Mouse (Mus musculus) heart, adult 2 months (tissue): Measurements from ENCODE around the gene Tpst1. TPM values are rescaled to one million over a fixed set of nuclear protein-coding genes. Genes with fewer than 3 reads are reported as not detected.
A peak's percentile ranks its signal among the peaks of the same experiment; 100 is the strongest.

ENCODE experiments used
- DNase-seq, 2 experiments: peaks; one replicate each; pipeline ENCODE4 v3.0.0; 2021
- H3K27ac ChIP-seq: fragments of 200-600 bp; 2 replicates; pipeline ENCODE4 v1.8.1; 2022
- H3K27me3 ChIP-seq: fragments of 200-500 bp; 2 replicates; pipeline ENCODE4 v1.6.1; 2012; ENCODE audit warnings: mild to moderate bottlenecking, low read length, inconsistent platforms, mixed read lengths; ENCODE audit not compliant: control insufficient read depth, insufficient read depth
- H3K36me3 ChIP-seq: fragments of 200-500 bp; 2 replicates; pipeline ENCODE4 v1.6.1; 2012; ENCODE audit warnings: low read length, inconsistent platforms; ENCODE audit not compliant: control insufficient read depth, insufficient read depth
- H3K4me1 ChIP-seq: fragments of 200-500 bp; 2 replicates; pipeline ENCODE4 v1.6.1; 2011; ENCODE audit warnings: low read length; ENCODE audit not compliant: control insufficient read depth, insufficient read depth
- H3K4me3 ChIP-seq: fragments of 200-600 bp; 2 replicates; pipeline ENCODE4 v1.8.1; 2022
- H3K79me2 ChIP-seq: fragments of 200-500 bp; replicated peaks from 2 replicates; pipeline ENCODE4 v1.6.1; 2012; ENCODE audit warnings: mild to moderate bottlenecking, inconsistent platforms, low read length, moderate library complexity, mixed read lengths; ENCODE audit not compliant: control insufficient read depth, insufficient read depth
- H3K9ac ChIP-seq: fragments of 200-500 bp; 2 replicates; pipeline ENCODE4 v1.6.1; 2012; ENCODE audit warnings: low read depth, mild to moderate bottlenecking, control low read depth, inconsistent platforms, low read length, mixed read lengths
- CTCF ChIP-seq: fragments of 200-600 bp; IDR thresholded peaks from 2 replicates; pipeline ENCODE4 v1.8.1; 2022; ENCODE audit warnings: antibody characterized with exemption, mild to moderate bottlenecking, moderate library complexity
- EP300 ChIP-seq: fragments of 200-500 bp; IDR thresholded peaks from 2 replicates; pipeline ENCODE4 v1.6.1; 2011; ENCODE audit warnings: low read depth, low read length, control low read depth; ENCODE audit not compliant: insufficient read depth
- POLR2A ChIP-seq: fragments of 200-500 bp; IDR thresholded peaks from 2 replicates; pipeline ENCODE4 v1.6.1; 2011; ENCODE audit warnings: mild to moderate bottlenecking, low read depth, low read length, control low read depth; ENCODE audit not compliant: insufficient read depth
- WGBS: fragments of 180-500 bp; shearing (Covaris S2); methylation state at CpG from one replicate; pipeline ENCODE4 v1.1.7; 2018; 5-methylcytosine and 5-hydroxymethylcytosine counted together
- intact Hi-C: fragments of 180-260 bp; cut with DNase I; formaldehyde crosslinking; loops from one replicate; pipeline ENCODE4 v1.15.1; 2025
- polyA plus RNA-seq: library from polyadenylated mRNA; depleted of rRNA; stranded (reverse); fragments of >200 nt; gene quantifications from 2 replicates; pipeline ENCODE4 v1.2.3, GENCODE M21; 2012
- total RNA-seq, 2 experiments: library from RNA; stranded (reverse); gene quantifications; 2 replicates each; pipeline ENCODE4 v1.2.3; 2021

Tpst1 gene
- total and polyA plus RNA-seq, 3 experiments, result 7.4 to 10.1 (median 9.4) TPM

DNA sequence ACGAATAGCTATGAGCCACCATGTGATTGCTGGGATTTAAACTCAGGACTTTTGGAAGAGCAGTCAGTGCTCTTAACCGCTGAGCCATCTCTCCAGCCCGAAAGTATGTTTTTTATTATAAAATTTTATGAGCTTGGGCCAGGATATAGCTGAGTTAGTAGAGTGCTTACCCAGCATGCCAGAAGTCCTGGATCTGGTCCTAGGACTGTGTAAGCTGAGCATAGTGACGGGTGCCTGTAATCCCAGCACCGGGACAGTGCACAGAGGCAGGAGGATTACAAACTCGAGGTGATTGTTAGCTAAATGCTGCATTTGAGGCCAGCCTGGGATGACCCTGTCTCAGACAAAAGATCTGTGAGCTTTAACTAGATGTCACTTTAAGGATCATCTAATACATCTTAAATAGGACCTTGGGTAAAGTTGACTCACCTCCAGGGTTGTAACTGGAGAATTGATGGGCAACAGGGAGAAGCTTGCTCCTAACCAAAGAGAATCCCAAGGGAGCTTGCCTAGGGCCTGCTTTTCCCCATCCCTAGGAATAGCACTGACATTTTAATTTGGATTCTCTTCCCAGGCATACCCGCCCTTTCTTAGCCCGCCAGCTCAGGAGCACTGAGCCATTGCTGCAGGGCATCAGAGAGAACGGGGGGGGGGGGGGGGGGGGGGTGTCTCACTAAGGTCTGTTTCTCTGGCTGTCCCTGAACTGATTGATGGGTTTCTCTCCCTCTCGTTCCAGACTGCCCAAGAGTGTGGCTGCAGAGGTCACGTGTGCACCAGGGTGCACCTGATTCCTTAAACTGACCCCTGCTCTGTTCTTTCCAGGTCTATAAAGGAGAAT is 55.8 kb downstream of the Tpst1 start:
- no peak overlapping the region for H3K27ac ChIP-seq
- intact Hi-C loops, result no loop called here
- peaks cover 5% of the 10 kb centered on the region; the same call in 1 of the 2 replicates for H3K36me3 ChIP-seq
- DNase-seq, result no peak
- H3K27me3 ChIP-seq, result no peaks in the 10 kb centered on the region
- WGBS, result 73% methylated on average over 11 of the region's 11 CpGs
- peaks cover 2% of the 10 kb centered on the region for H3K4me1 ChIP-seq
- no peak overlapping the region for H3K4me3 ChIP-seq
- H3K9ac ChIP-seq, result no peak overlapping the region
- no peaks in the 10 kb centered on the region for H3K79me2 ChIP-seq
- no peak for TF ChIP-seq CTCF
- no peak for TF ChIP-seq POLR2A
- no peak for TF ChIP-seq EP300

GRCm38 (mm10) chr5:130129524-130129793 is 56.3 kb downstream of the Tpst1 start:
- TF ChIP-seq CTCF (no peak), EP300 (no peak), POLR2A (no peak)
- Histone ChIP-seq H3K9ac (no peak overlapping the region), H3K27me3 (no peaks in the 10 kb centered on the region), H3K4me3 (no peak overlapping the region), H3K79me2 (no peaks in the 10 kb centered on the region), H3K4me1 (no peaks in the 10 kb centered on the region; the same call in 1 of the 2 replicates), H3K36me3 (peaks cover 2% of the 10 kb centered on the region; the same call in 1 of the 2 replicates), H3K27ac (no peak overlapping the region)
- DNase-seq, result no peak
- 77% methylated on average over 5 of the region's 5 CpGs for WGBS
- intact Hi-C loops, result no loop called here

DNA sequence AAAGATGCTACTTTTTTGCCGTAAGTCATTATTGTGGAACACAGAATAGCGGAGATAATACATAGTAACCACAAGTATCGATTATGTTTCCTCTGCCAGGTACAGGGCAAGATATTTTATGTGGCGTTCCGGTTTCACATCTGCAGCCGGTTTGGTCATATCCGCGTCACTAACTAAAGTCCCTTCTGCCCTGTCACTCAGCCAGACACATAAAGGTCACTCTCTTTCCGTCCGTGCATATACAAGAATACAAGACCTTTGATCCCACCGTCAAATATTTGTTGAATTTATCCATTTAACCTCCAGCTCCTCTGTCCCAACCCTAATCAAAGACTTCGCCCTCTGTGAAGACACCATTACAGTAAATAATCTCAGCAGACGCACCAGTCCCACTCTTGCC is 63.5 kb downstream of the Tpst1 start:
- Histone ChIP-seq H3K27me3 (no peaks in the 10 kb centered on the region), H3K36me3 (no peaks in the 10 kb centered on the region), H3K4me3 (no peak overlapping the region), H3K79me2 (no peaks in the 10 kb centered on the region), H3K27ac (no peak overlapping the region), H3K9ac (no peak overlapping the region), H3K4me1 (peaks cover 1% of the 10 kb centered on the region; the same call in 1 of the 2 replicates)
- WGBS, result 95% methylated on average over 13 of the region's 13 CpGs
- no peak for TF ChIP-seq EP300
- TF ChIP-seq POLR2A, result no peak
- TF ChIP-seq CTCF, result no peak
- DNase-seq, result no peak
- intact Hi-C loops, result no loop called here

DNA sequence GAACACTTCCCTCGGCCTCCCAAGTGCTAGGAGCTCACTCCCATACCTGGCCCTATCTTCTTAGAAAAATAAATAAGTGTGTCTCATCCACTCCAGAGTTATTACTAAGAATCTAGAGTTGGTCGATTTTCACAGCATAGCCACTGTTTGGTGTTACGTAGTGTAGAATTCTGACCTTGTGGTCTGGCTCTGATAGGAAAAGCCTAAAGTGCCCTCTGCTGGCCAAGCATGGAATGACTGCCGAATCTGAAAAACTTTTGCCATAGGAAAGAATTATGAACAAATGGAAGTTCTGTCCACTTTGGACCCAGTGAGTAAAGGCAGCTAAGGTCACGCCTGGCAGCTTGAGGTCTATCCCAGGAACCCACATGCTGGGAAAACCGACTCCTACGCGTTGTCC is 66.3 kb downstream of the Tpst1 start:
- no peak overlapping the region for H3K27ac ChIP-seq
- 16% methylated on average over 8 of the region's 8 CpGs for WGBS
- no peaks in the 10 kb centered on the region for H3K36me3 ChIP-seq
- H3K9ac ChIP-seq, result no peak overlapping the region
- H3K4me3 ChIP-seq, result no peak overlapping the region
- no peaks in the 10 kb centered on the region for H3K79me2 ChIP-seq
- H3K27me3 ChIP-seq, result no peaks in the 10 kb centered on the region
- peak; percentile 73 to 88 for DNase-seq
- peaks cover 1% of the 10 kb centered on the region; the same call in 1 of the 2 replicates for H3K4me1 ChIP-seq
- intact Hi-C loops, result loop anchor here (1.0 kb wide), 3 partner anchors 74 to 116 kb away; no protein-coding TSS in a partner anchor
- TF ChIP-seq POLR2A, result no peak
- peak; percentile 97 for TF ChIP-seq CTCF
- TF ChIP-seq EP300, result peak; percentile 53; the same call in 1 of the 2 replicates

- intact Hi-C loops, result loop anchor here (5.0 to 10.0 kb wide), 2 partner anchors 64 to 206 kb away; no protein-coding TSS in a partner anchor
- Histone ChIP-seq H3K36me3 (no peaks in the 10 kb centered on the region), H3K79me2 (no peaks in the 10 kb centered on the region), H3K4me3 (no peak overlapping the region), H3K27me3 (no peaks in the 10 kb centered on the region), H3K27ac (no peak overlapping the region), H3K9ac (no peak overlapping the region), H3K4me1 (peaks cover 4% of the 10 kb centered on the region)
- WGBS, result 79% methylated on average over 5 of the region's 5 CpGs
- no peak for TF ChIP-seq CTCF
- no peak for DNase-seq
Measured at GRCm38 (mm10) chr5:130141138-130141537, 68.0 kb downstream of the Tpst1 start.

GRCm38 (mm10) chr5:130142041-130142440 is 68.9 kb downstream of the Tpst1 start:
- TF ChIP-seq EP300 (no peak), POLR2A (no peak), CTCF (no peak)
- intact Hi-C loops, result loop anchor here (5.0 to 10.0 kb wide), 2 partner anchors 65 to 207 kb away; no protein-coding TSS in a partner anchor
- DNase-seq, result no peak
- Histone ChIP-seq H3K36me3 (no peaks in the 10 kb centered on the region), H3K9ac (no peak overlapping the region), H3K4me1 (peaks cover 4% of the 10 kb centered on the region), H3K27me3 (no peaks in the 10 kb centered on the region), H3K79me2 (no peaks in the 10 kb centered on the region), H3K4me3 (no peak overlapping the region), H3K27ac (no peak overlapping the region)
- 39% methylated on average over 4 of the region's 4 CpGs for WGBS
